Comparison of ENCODE assay signal across 8 mouse cellular contexts in genomic region chr8:113582180-113582975, GRCm38 (mm10). TPM values are rescaled to one million over a fixed set of nuclear protein-coding genes. Genes with fewer than 3 reads are reported as not detected.
DNase-seq lines count a peak whose midpoint lies in the region; ATAC-seq and TF ChIP-seq lines count a peak whose summit lies in the region.

No protein-coding gene starts in this region.

- no peaks in the 10 kb centered on the region for H3K27me3 ChIP-seq in heart, embryonic 12.5 days (replicated peaks)
- H3K27me3 ChIP-seq in kidney, embryonic 16.5 days (ENCODE audit: insufficient read depth, low read length): 0 out of 2 replicates have a peak, but pooled peaks cover 2% of the 10 kb centered on the region
- no peaks in the 10 kb centered on the region for H3K27me3 ChIP-seq in lung, postnatal 0 days (replicated peaks; ENCODE audit: insufficient read depth, low read length)

- H3K4me2 ChIP-seq in heart, embryonic 12.5 days: peak overlapping the region; percentile 54
- H3K4me2 ChIP-seq in kidney, embryonic 16.5 days (replicated peaks; ENCODE audit: low read depth, low read length): peak overlapping the region; percentile 44
- peak overlapping the region; percentile 20; the same call in 1 of the 2 replicates for H3K4me2 ChIP-seq in lung, postnatal 0 days (replicated peaks; ENCODE audit: low read depth, low read length)

- ATAC-seq in heart, embryonic 12.5 days (ENCODE audit: insufficient number of reproducible peaks, low FRiP score): peak; percentile 33; the same call in 1 of the 2 replicates
- ATAC-seq in frontal cortex, adult (ENCODE audit: low TSS enrichment): peak; percentile 67
- ATAC-seq in kidney, embryonic 16.5 days (ENCODE audit: low FRiP score, low TSS enrichment): peak; percentile 82
- peak; percentile 48 for ATAC-seq in lung, postnatal 0 days

- DNase-seq in heart, postnatal 25 days (ENCODE audit: low spot score): no peak
- DNase-seq in cerebellum, adult 9-11 months: peak; percentile 4
- peak; percentile 71 for DNase-seq in lung, postnatal 0 days (ENCODE audit: low spot score)
- DNase-seq in right cerebral cortex, postnatal 14 days: peak; percentile 38
- no peak for DNase-seq in spleen, postnatal 14 days (ENCODE audit: low spot score in 2 of 2)

- 25% methylated on average over 16 of the region's 16 CpGs for WGBS in heart, embryonic 12.5 days
- WGBS in kidney, embryonic 16.5 days: 19% methylated on average over 16 of the region's 16 CpGs
- 14% methylated on average over 16 of the region's 16 CpGs for WGBS in lung, postnatal 0 days

- intact Hi-C loops in heart, postnatal 25 days (cut with DNase I): no loop called here

- H3K9ac ChIP-seq in heart, embryonic 12.5 days: no peak overlapping the region
- no peak overlapping the region for H3K9ac ChIP-seq in kidney, embryonic 16.5 days (replicated peaks; ENCODE audit: low read length)
- no peak overlapping the region for H3K9ac ChIP-seq in lung, postnatal 0 days (replicated peaks; ENCODE audit: low read depth)

- peak; percentile 76 for TF ChIP-seq CTCF in lung, postnatal 0 days (IDR thresholded peaks at IDR 0.05)

- TF ChIP-seq EP300 in lung, postnatal 0 days (IDR thresholded peaks at IDR 0.05): no peak

- H3K27ac ChIP-seq in heart, embryonic 12.5 days (ENCODE audit: poor library complexity, severe bottlenecking): no peak overlapping the region
- H3K27ac ChIP-seq in kidney, embryonic 16.5 days (ENCODE audit: low read length): no peak overlapping the region
- no peak overlapping the region for H3K27ac ChIP-seq in lung, postnatal 0 days (ENCODE audit: low read length)

- no peak overlapping the region for H3K4me3 ChIP-seq in heart, embryonic 12.5 days
- H3K4me3 ChIP-seq in kidney, embryonic 16.5 days (ENCODE audit: low read length): no peak overlapping the region
- H3K4me3 ChIP-seq in lung, postnatal 0 days (ENCODE audit: low read depth, low read length): no peak overlapping the region

- H3K4me1 ChIP-seq in heart, embryonic 12.5 days (replicated peaks): peaks cover 13% of the 10 kb centered on the region
- H3K4me1 ChIP-seq in kidney, embryonic 16.5 days (ENCODE audit: insufficient read depth, low read length): peaks cover 13% of the 10 kb centered on the region; the same call in 1 of the 2 replicates
- peaks cover 2% of the 10 kb centered on the region; the same call in 1 of the 2 replicates for H3K4me1 ChIP-seq in lung, postnatal 0 days (ENCODE audit: insufficient read depth, low read depth, low read length)

- H3K9me3 ChIP-seq in heart, embryonic 12.5 days (replicated peaks): no peaks in the 10 kb centered on the region
- no peaks in the 10 kb centered on the region for H3K9me3 ChIP-seq in kidney, embryonic 16.5 days (ENCODE audit: low read length)
- H3K9me3 ChIP-seq in lung, postnatal 0 days (ENCODE audit: low read length): no peaks in the 10 kb centered on the region

- H3K36me3 ChIP-seq in heart, embryonic 12.5 days: no peaks in the 10 kb centered on the region
- H3K36me3 ChIP-seq in kidney, embryonic 16.5 days (ENCODE audit: insufficient read depth, low read length): no peaks in the 10 kb centered on the region
- no peaks in the 10 kb centered on the region for H3K36me3 ChIP-seq in lung, postnatal 0 days (ENCODE audit: insufficient read depth, low read length)

RNA-seq across cellular contexts. Expression of gene Mon1b, which starts 53.0 kb away (rescaled TPM):
- polyA plus RNA-seq in heart, embryonic 12.5 days (2016; fragmentation: Nextera tagmentation; extraction: Ambion mirVana): 6.1 TPM in 2 replicates
- 1 to 10 TPM; 6.0 to 6.3 TPM for total RNA-seq in heart, postnatal 25 days (2021)
- 8.2 and 10.3 TPM in 2 replicates for polyA plus RNA-seq in kidney, embryonic 16.5 days (2015; fragmentation: Nextera tagmentation; extraction: Ambion mirVana)
- polyA plus RNA-seq in lung, postnatal 0 days (2015; fragmentation: Nextera tagmentation; extraction: Ambion mirVana): 4.1 and 4.7 TPM in 2 replicates

Comparison
In these comparisons a context has a peak if more than half of its experiments do, and no peak if none do; other contexts are left out.
1. DNase-seq: peak in cerebellum, adult 9-11 months (single experiment), lung, postnatal 0 days (single experiment) and right cerebral cortex, postnatal 14 days (single experiment); none in heart, postnatal 25 days (single experiment) and spleen, postnatal 14 days (0 of 2).
2. Peak in every context shown above with its lines, with median percentiles within 50 percentile points of each other: ATAC-seq and H3K4me2 ChIP-seq.